Mouse (Mus musculus) c-Kit-positive CD71-negative TER-119-negative erythroid progenitor cells, embryonic 14.5 days (primary cell): ENCODE measurements at regions not wholly inside any gene's neighbourhood (a gene's known extent, or its start where the extent isn't known, plus 50 kb on each side); places are given as distances from the start of the nearest gene placed in this dataset.
"Not testable (repeated sequence)": the region's sequence is repeated elsewhere in the genome, so short reads cannot be mapped to it uniquely, and the experiment has no call there.

Experiments used
- DNase-seq: peaks from one replicate; pipeline ENCODE4 v3.0.0-alpha.2; 2013; ENCODE audit warnings: low read depth

DNA sequence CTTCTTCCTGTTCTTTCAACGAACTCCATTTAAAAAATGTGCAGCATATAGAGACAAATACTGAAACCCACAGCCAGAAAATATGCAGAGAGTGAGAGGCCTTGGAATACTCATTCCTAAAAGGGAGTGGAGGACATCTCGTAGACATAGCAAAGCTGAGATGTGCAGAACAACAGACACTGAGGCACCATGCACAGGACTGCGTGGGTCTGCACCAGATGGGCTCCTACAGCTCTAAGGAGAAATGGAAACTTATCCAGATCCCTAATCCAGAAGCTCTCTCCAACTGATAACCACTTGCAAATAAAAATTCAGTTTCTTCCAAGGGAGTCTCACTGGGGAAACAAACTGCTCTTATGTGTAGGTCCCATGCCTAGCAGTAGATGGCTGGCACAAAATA, 101.6 kb downstream of the Slc25a24 start:
- no peak for DNase-seq

DNA sequence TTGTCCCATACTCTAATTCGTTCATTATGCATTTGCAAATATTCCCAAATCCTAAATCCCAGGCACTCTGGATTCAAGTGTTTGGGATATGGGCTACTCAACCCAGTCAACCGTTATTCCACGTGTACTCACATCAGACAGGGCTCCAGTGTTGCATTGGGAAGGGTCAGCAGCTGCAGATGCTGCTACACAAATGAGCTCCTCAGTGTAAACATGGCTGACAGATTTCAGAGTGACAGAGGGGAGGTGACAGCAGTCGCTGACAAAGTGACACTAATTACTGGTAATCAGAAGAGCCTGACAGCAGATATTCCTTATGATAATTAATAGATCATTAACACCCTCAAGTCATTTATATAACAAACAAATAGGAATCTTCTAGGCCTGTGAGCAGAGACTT, 106.2 kb upstream of the Vav3 start:
- no peak for DNase-seq

DNA sequence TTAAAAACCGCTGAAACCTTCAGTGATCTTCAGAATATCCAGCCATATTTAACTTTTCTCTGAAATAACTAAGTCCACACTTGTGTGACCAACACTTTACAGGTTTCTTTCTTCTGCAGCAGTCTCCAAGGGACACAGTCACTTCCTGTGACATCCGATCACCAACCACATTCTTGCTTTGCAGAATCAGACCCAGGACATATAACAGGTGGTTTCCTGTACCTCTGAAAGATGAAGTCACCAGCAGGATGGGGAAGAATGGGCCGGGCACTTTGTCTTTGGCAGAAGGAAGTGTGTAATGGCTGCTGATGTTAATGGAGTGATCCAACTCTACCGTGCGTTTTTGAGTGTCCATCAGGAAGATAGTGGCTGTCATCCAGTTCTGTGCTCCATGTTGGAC, 103.5 kb upstream of the Vav3 start:
- no peak for DNase-seq

DNA sequence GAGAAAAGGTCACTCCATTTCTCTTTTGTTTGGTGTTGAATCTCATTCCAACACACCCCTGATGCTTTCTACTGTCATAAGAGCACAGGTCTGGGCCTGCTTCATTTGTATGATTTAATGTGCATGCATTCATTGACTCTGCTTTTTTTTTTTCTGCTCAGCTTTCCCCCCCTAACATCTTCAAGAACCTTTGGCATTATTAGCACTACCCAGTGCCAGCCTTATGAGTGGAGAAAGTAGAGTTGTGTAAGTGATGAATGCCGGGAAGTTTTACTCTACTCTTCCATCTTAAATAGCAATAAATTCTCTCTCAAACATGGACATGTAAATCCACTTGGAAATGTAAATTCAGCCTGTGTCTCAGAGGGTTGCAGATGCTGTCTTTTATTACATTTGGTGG, 97.0 kb upstream of the Vav3 start:
- no peak for DNase-seq

DNA sequence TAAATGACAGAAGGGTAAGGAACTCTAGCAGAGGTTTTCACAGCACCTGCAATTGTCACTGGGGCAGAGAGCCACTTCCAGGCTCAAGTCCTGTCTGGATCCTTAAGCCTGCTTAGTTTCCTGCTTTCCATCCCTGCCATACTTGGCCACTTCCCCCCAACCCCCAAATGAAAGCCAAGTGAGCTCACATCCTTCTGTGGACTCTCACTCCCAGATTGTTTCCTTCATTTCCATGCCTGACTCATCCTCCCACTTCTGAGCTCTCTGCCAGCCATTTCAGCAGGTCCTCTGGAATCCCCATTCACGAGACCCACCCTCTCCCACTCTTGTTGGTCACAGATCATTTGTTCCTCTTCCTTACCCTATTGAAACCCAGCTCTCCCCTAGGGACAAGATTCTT, 91.7 kb upstream of the Vav3 start:
- DNase-seq = no peak

DNA sequence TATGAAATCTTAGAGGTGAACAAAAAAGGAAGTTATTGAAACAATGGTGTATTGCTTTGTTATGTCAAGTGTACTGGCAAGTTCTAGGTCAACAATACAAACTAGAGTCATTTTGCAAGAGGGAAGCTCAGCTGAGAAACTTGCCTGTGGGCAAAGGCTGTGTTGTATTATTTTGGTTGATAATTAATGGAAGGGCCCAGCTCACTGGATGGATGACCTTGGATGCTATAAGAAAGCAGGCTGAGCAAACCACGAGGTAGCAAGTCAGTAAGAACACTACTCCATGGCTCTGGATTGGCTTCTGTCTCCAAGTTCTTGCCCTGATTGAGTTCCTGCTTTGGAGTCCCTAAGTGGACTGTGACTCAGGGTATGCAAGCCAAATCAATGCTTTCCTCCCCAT, 91.1 kb upstream of the Vav3 start:
- no peak for DNase-seq

DNA sequence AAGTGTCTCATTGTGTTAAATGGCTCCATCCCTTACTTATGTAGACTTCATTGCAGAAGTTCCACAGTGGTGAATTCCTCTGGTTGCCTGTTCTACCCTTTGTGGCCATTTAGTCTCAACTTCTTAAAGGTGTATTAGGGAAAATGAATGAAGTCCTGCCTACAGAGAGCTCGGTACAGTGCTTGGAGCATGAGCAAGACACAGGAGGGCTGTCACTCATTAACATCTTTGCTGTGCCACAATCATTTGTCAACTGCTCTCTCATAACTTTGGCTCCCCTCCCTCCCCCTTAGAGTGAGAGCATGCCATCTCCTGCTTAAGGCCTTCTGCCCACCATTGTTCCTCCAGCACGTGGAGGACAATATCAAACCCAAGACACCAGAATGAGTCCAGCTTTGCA, 90.5 kb upstream of the Vav3 start:
- no peak for DNase-seq

DNA sequence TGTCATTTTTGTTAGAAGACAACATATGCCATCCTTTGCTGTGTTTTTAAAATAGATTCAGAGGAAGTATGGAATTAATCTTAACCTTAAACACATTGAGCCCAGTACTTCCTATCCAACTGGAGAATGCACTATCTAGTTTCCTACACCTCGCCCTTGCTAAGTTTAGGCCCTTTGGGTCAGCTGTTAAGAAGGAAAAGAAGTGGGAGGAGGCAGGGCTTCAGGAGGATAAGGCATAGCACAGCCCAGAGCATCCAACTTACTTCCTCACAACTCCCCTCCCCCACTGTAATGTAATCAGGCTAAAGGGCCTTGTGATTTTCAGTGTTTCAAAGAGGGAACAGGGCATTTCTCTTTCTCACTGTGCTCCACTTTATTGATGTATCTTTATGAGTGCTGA, 88.7 kb upstream of the Vav3 start:
- no peak for DNase-seq

DNA sequence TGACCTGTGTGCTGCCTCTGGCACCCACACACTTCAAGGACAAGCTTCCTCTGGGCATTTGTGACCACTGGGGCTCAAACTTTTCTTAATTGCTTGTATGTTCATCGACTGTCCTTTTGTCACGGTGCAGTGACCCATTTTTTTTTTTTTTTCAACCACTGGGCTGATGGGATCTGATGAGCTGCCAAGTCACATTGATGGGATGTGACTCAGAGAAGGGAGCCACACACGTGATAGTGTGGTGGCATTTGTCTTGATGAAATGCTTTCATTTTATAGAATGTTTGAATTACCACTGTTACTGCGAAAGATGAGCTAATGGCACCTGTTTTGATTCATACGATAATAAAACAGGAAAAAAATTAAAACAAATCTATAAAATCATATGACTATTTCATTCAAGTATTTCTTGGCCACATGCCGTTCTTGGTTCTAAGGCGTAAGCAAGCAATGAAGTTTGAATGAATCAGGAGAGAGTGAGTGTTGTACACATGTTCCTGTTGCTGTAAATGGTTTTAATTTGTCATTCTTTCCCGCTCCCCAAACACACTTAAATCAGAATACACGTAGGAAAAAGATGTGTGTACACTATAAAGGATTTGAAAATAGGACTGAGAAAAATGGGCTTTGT, 86.3 kb upstream of the Vav3 start:
- no peak for DNase-seq

DNA sequence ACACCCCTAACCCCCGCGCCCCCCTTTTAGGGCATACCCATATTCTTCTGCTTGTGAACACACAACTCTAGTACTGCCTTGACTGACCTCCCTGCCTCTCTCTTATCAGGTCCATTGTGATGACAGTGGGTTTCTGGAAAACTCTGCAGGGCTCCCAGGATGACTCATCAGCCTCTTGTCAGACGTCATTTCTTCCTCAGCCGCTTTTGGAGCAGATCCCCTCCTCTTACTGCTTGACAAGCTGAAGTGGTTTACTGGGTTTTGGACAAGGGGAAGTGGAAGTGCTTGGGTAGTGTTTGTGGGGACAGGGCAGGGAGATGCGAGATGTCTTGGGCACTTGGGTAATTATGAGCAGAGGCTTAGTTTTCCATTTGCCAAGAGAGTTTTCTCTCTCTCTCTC, 85.5 kb upstream of the Vav3 start:
- peak; percentile 62 for DNase-seq

DNA sequence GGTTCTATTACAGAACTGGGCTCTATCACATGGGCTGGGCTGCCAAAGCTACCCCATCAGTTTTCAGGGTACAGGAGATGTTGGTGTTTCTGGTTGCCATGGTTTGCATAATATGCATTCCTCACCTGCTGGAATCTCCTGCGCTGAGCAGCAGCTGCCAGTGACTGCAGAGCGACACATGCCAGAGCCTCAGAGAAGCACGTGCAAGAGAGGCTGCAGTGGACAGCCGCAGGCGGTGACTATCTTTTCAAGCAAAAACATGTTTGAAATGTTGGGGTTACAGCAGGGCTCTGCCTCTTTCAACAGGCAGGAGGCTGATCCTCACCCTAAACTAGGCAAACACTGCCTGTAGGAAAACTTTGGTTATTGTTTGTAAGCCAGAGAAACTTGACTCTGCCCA, 83.7 kb upstream of the Vav3 start:
- no peak for DNase-seq

DNA sequence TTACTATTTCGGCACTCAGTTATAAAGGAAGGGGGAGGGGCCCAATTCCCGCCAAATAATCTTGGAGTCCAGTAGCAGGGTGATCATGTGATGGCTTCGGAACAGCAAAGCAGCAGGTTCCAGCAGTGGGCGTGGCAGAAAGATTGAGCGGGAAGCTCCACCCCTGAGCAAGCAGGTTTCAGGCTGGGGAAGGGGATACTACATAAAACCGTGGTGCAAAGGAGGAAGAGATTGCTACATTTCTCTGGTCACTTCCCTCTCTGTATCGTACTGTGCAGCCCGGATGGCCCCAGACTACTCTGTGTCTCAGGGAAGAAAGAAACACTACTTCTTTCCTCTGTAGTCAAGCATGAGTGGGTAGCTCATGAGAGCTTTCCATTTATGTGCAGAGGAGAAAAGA, 73.5 kb upstream of the Vav3 start:
- DNase-seq = not testable (repeated sequence)

DNA sequence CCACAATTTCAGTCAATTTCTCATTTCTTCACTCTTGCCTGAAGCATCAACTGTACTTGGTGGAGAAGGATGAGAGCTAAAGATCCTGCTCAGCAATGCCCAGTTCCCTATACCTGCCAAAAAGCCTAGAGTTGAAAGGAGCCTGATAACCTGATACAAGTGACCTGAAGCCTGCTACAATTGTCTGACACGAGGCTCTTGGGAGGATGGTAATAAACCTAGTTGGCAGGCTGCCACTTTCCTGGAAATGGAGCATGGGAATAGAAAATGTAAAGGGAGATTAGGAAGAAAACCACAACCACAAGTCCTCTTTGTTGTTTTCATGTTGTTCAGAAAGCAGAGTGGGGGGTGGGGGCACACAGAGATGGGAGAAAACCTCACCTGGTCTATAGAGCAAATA, 69.7 kb upstream of the Vav3 start:
- DNase-seq = no peak

DNA sequence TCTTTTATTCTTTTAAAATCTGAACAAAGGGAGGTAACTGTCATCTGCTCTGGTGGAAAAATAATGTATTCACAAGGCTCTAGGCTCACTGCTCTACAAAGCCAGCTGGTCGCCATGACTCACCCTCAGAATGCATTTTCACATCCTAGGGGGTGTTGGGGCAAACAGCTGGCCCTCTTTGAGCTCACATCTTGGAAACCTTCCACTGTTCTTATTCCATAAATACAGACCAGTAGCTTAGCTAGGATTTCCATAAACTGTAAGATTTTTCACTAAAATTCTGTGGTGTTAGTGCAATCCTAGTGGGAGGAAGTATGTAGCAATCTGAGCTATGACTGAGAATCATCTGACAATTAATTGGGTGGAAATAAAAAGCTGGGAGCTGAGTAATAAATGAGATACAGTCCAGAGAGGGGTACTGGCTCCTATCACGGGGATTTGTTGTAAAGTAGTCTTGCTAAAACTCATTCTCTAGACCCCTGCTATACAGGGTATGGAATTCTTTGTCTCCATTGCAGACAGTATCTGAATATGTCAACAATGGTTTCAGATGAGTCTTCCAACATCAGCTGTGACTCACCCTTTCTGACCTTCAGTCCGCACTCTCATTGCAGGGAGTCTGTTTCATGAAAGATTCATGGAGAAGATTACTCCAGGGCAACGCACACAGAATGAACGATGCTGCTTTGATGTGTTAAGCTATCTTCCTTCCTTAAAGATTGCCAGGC, 67.2 kb upstream of the Vav3 start:
- no peak for DNase-seq

DNA sequence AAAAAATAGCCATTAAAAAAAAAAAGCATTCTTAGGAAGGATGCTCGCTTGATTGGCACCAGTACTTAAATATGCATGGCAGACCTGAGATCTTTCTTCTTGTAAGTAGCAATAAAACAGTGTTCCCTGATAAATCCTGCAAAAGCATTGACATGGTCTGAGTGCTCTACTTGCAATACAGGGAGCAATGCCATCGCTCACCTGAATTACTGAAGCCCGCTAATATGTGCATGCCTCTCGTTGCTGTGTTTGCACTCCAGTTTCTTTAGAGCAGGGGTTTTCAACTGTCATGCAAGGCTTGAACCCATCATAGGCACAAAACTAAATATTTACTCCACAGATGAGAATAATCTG, 66.7 kb upstream of the Vav3 start:
- DNase-seq = no peak

DNA sequence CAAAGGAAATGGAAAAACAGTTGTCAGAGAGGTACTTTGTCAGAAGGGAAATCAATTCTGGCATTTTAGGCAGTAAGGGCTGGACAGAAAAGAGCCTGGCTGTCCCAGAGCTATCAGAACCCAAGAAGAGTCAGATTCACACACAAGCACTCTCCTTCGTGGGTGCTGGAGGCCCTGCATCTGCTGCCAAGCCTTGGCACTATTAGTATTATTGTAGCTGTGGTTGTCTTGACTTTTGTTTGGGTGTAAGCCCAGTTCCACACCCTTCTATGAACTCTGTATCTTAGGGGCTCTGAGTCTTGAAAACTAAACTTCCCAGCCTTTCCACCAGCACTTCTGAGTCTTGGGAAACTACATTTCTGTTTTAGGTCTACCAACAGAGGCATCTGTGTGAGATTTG, 61.4 kb upstream of the Vav3 start:
- DNase-seq = no peak

DNA sequence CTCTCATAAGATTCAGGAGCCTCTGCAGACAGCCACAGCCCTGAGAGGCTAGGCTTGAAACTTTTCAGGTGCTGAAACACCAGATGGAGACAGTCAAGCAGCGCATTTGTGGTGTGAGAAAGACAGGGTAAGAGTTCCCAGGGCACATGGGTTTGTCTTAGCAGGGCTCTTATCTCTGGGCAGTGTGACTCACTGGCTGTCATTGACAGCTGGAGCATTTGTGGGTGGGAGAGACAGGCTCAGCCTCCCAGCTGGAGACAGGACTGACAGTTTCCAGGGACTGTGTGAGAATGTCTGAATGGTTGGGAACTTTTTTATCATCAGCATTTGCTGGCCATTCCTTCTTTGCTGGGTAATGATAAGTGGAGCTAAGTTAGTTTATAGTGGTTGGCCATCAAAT, 53.9 kb upstream of the Vav3 start:
- DNase-seq = peak; percentile 14
